In genomic region chr11:109330706-109331393, GRCm38 (mm10) we compare ENCODE assay signal across 8 mouse cellular contexts. TPM values are rescaled to one million over a fixed set of nuclear protein-coding genes. Genes with fewer than 3 reads are reported as not detected.
DNase-seq lines count a peak whose midpoint lies in the region; ATAC-seq lines count a peak whose summit lies in the region.

No protein-coding gene starts in this region.

- H3K36me3 ChIP-seq in heart, embryonic 10.5 days = no peaks in the 10 kb centered on the region
- H3K36me3 ChIP-seq in hindbrain, embryonic 12.5 days = no peaks in the 10 kb centered on the region
- no peaks in the 10 kb centered on the region for H3K36me3 ChIP-seq in midbrain, embryonic 11.5 days (ENCODE audit: control insufficient read depth, insufficient read depth, low read length)

- WGBS in heart, embryonic 10.5 days = 34% methylated on average over 17 of the region's 17 CpGs
- WGBS in hindbrain, embryonic 12.5 days = 33% methylated on average over 17 of the region's 17 CpGs
- WGBS in midbrain, embryonic 11.5 days = 39% methylated on average over 16 of the region's 17 CpGs

- peaks cover 12% of the 10 kb centered on the region for H3K4me1 ChIP-seq in heart, embryonic 10.5 days
- H3K4me1 ChIP-seq in hindbrain, embryonic 12.5 days = peaks cover 9% of the 10 kb centered on the region
- H3K4me1 ChIP-seq in midbrain, embryonic 11.5 days (ENCODE audit: control insufficient read depth, insufficient read depth, low read length) = peaks cover 3% of the 10 kb centered on the region; the same call in 1 of the 2 replicates

- H3K9me3 ChIP-seq in heart, embryonic 10.5 days = no peaks in the 10 kb centered on the region
- H3K9me3 ChIP-seq in hindbrain, embryonic 12.5 days (replicated peaks) = no peaks in the 10 kb centered on the region
- no peaks in the 10 kb centered on the region for H3K9me3 ChIP-seq in midbrain, embryonic 11.5 days (ENCODE audit: control insufficient read depth, low read length)

- peak overlapping the region; percentile 45 for H3K4me3 ChIP-seq in heart, embryonic 10.5 days
- peak overlapping the region; percentile 7; the same call in 1 of the 2 replicates for H3K4me3 ChIP-seq in hindbrain, embryonic 12.5 days
- peak overlapping the region; percentile 10; the same call in 1 of the 2 replicates for H3K4me3 ChIP-seq in midbrain, embryonic 11.5 days (ENCODE audit: low read depth, low read length)

- 0 out of 2 replicates have a peak, but pooled peaks cover 3% of the 10 kb centered on the region for H3K27me3 ChIP-seq in heart, embryonic 10.5 days (ENCODE audit: insufficient read depth, poor library complexity, severe bottlenecking)
- no peaks in the 10 kb centered on the region for H3K27me3 ChIP-seq in hindbrain, embryonic 12.5 days
- no peaks in the 10 kb centered on the region for H3K27me3 ChIP-seq in midbrain, embryonic 11.5 days (ENCODE audit: control insufficient read depth, insufficient read depth, low read length)

- DNase-seq in heart, embryonic 10.5 days (ENCODE audit: low spot score) = no peak
- no peak for DNase-seq in heart, postnatal 36 days
- peak; percentile 25 for DNase-seq in CD4-positive, CD25-positive, alpha-beta regulatory T cell, adult 2 months (ENCODE audit: low read depth, low spot score)
- DNase-seq in midbrain, embryonic 11.5 days (ENCODE audit: low spot score, missing footprints) = no peak
- no peak for DNase-seq in gastrocnemius, postnatal 4 days (ENCODE audit: low spot score in 2 of 2)
- no peak for DNase-seq in cerebellum, adult 9-11 months

- H3K9ac ChIP-seq in hindbrain, embryonic 12.5 days = no peak overlapping the region
- no peak overlapping the region for H3K9ac ChIP-seq in midbrain, embryonic 11.5 days (ENCODE audit: low read length)

- H3K27ac ChIP-seq in heart, embryonic 10.5 days = no peak overlapping the region
- H3K27ac ChIP-seq in hindbrain, embryonic 12.5 days = no peak overlapping the region
- no peak overlapping the region for H3K27ac ChIP-seq in midbrain, embryonic 11.5 days (ENCODE audit: low read depth, low read length)

- ATAC-seq in hindbrain, embryonic 12.5 days (ENCODE audit: low FRiP score) = peak; percentile 59
- peak; percentile 73 for ATAC-seq in midbrain, embryonic 11.5 days (ENCODE audit: low FRiP score)
- no peak for ATAC-seq in erythroid progenitor cell, adult 5-6 weeks (replicated peaks; ENCODE audit: low FRiP score, poor library complexity, severe bottlenecking)

- intact Hi-C loops in heart, postnatal 36 days (cut with DNase I) = loop anchor here (1.0 to 10.0 kb wide), 5 partner anchors 32 to 531 kb away; partner anchors contain the start of genes Amz2, Gna13 and Wipi1

- peak overlapping the region; percentile 49 for H3K4me2 ChIP-seq in hindbrain, embryonic 12.5 days (replicated peaks)
- peak overlapping the region; percentile 39 for H3K4me2 ChIP-seq in midbrain, embryonic 11.5 days

RNA-seq across cellular contexts. Expression of gene Gna13, which starts 31.8 kb away (rescaled TPM):
- polyA plus RNA-seq in heart, embryonic 10.5 days (2016; fragmentation: Nextera tagmentation; extraction: Ambion mirVana) = 20.5 and 23.4 TPM in 2 replicates
- 10 to 100 TPM; 33.7 to 34.2 TPM for total RNA-seq in heart, postnatal 36 days (2021)
- polyA plus RNA-seq in hindbrain, embryonic 12.5 days (2016; fragmentation: Nextera tagmentation; extraction: Ambion mirVana) = 21.9 and 22.9 TPM in 2 replicates
- 19.4 and 20.4 TPM in 2 replicates for polyA plus RNA-seq in midbrain, embryonic 11.5 days (2014; fragmentation: Nextera tagmentation; extraction: Ambion mirVana)
- total RNA-seq in erythroid progenitor cell, adult 5-6 weeks (2015; ENCODE audit: low replicate concordance) = 41.1 and 46.5 TPM in 2 replicates
- 37.9 and 40.1 TPM in 2 replicates for total RNA-seq in erythroid progenitor cell, adult 5-6 weeks (2017; ENCODE audit: low replicate concordance)
- 10 to 100 TPM; 47.3 to 54.5 TPM for total RNA-seq in gastrocnemius, postnatal 4 days (2021)

RNA-seq across cellular contexts. Expression of gene Rgs9, which starts 32.9 kb away (rescaled TPM):
- 0.75 and 1.0 TPM in 2 replicates for polyA plus RNA-seq in heart, embryonic 10.5 days (2016; fragmentation: Nextera tagmentation; extraction: Ambion mirVana)
- total RNA-seq in heart, postnatal 36 days (2021) = under 1 TPM in 1 of 2 experiments, not detected in 1; 0.14 TPM
- 3.3 and 4.5 TPM in 2 replicates for polyA plus RNA-seq in hindbrain, embryonic 12.5 days (2016; fragmentation: Nextera tagmentation; extraction: Ambion mirVana)
- polyA plus RNA-seq in midbrain, embryonic 11.5 days (2014; fragmentation: Nextera tagmentation; extraction: Ambion mirVana) = 1.6 and 1.7 TPM in 2 replicates
- total RNA-seq in erythroid progenitor cell, adult 5-6 weeks (2015; ENCODE audit: low replicate concordance) = not detected in 2 replicates
- not detected in 2 replicates for total RNA-seq in erythroid progenitor cell, adult 5-6 weeks (2017; ENCODE audit: low replicate concordance)
- 1 to 10 TPM; 1.8 to 1.9 TPM for total RNA-seq in gastrocnemius, postnatal 4 days (2021)
